Mouse (Mus musculus): Measurements from ENCODE around the gene Vmn1r218. TPM values are rescaled to one million over a fixed set of nuclear protein-coding genes. Genes with fewer than 3 reads are reported as not detected.
"Not testable (repeated sequence)": the region's sequence is repeated elsewhere in the genome, so short reads cannot be mapped to it uniquely, and the experiment has no call there.

Gene Vmn1r218
- not detected in 2 replicates for total RNA-seq (2015)
- total RNA-seq (2017), result not detected in 2 replicates

- ATAC-seq (ENCODE audit: poor library complexity, severe bottlenecking), result no peak
Observed at GRCm38 (mm10) chr13:23133099-23133498, at the start of gene Vmn1r218. Vmn1r218 (plus strand) TSS chr13:23133155.

- no peak for ATAC-seq (ENCODE audit: poor library complexity, severe bottlenecking)
Observed at GRCm38 (mm10) chr13:23094386-23094785, 38.6 kb upstream of the Vmn1r218 start.

- not testable (repeated sequence) for ATAC-seq (ENCODE audit: poor library complexity, severe bottlenecking)
Observed at GRCm38 (mm10) chr13:23118126-23118525, 14.8 kb upstream of the Vmn1r218 start, which contains the start of gene Vmn1r217. Vmn1r217 (minus strand) TSS chr13:23118226.

GRCm38 (mm10) chr13:23120611-23121010 is 12.3 kb upstream of the Vmn1r218 start:
- no peak for ATAC-seq (ENCODE audit: poor library complexity, severe bottlenecking)

- ATAC-seq (ENCODE audit: poor library complexity, severe bottlenecking), result no peak
Observed at GRCm38 (mm10) chr13:23133501-23133900, 546 bp downstream of the Vmn1r218 start.

- no peak for ATAC-seq (ENCODE audit: poor library complexity, severe bottlenecking)
Observed at GRCm38 (mm10) chr13:23138880-23139279, 5.9 kb downstream of the Vmn1r218 start.

- no peak for ATAC-seq (ENCODE audit: poor library complexity, severe bottlenecking)
Observed at GRCm38 (mm10) chr13:23157848-23158247, 24.9 kb downstream of the Vmn1r218 start.

- no peak for ATAC-seq (ENCODE audit: poor library complexity, severe bottlenecking)
Observed at GRCm38 (mm10) chr13:23159012-23159411, 26.1 kb downstream of the Vmn1r218 start, which contains the start of gene Vmn1r219. Vmn1r219 (plus strand) TSS chr13:23159312.

GRCm38 (mm10) chr13:23166471-23166870 is 33.5 kb downstream of the Vmn1r218 start:
- not testable (repeated sequence) for ATAC-seq (ENCODE audit: poor library complexity, severe bottlenecking)

GRCm38 (mm10) chr13:23187875-23188274 is 54.9 kb downstream of the Vmn1r218 start, which contains the start of gene Vmn1r220:
Vmn1r220 (minus strand) TSS chr13:23187975.
- ATAC-seq (ENCODE audit: poor library complexity, severe bottlenecking), result no peak

Other genes with a start within 250 kb of the Vmn1r218 start
- gene Vmn1r212, start 248.9 kb upstream of the Vmn1r218 start, total RNA-seq (2015), result not detected in 2 replicates
- not detected in 2 replicates for gene Vmn1r212, start 248.9 kb upstream of the Vmn1r218 start, total RNA-seq (2017)
- gene Vmn1r213, start 125.5 kb upstream of the Vmn1r218 start, total RNA-seq (2015), result not detected in 2 replicates
- gene Vmn1r213, start 125.5 kb upstream of the Vmn1r218 start, total RNA-seq (2017), result not detected in 2 replicates
- not detected in 2 replicates for gene Vmn1r214, start 102.7 kb upstream of the Vmn1r218 start, total RNA-seq (2015)
- not detected in 2 replicates for gene Vmn1r214, start 102.7 kb upstream of the Vmn1r218 start, total RNA-seq (2017)
- not detected in 2 replicates for gene Vmn1r215, start 65.1 kb upstream of the Vmn1r218 start, total RNA-seq (2015)
- gene Vmn1r215, start 65.1 kb upstream of the Vmn1r218 start, total RNA-seq (2017), result not detected in 2 replicates
- gene Vmn1r217, start 14.9 kb upstream of the Vmn1r218 start, total RNA-seq (2015), result not detected in 2 replicates
- not detected in 2 replicates for gene Vmn1r217, start 14.9 kb upstream of the Vmn1r218 start, total RNA-seq (2017)
- gene Vmn1r219, start 26.2 kb downstream of the Vmn1r218 start, total RNA-seq (2015), result not detected in 2 replicates
- not detected in 2 replicates for gene Vmn1r219, start 26.2 kb downstream of the Vmn1r218 start, total RNA-seq (2017)
- not detected in 2 replicates for gene Vmn1r220, start 54.8 kb downstream of the Vmn1r218 start, total RNA-seq (2015)
- not detected in 2 replicates for gene Vmn1r220, start 54.8 kb downstream of the Vmn1r218 start, total RNA-seq (2017)
- gene Vmn1r221, start 81.0 kb downstream of the Vmn1r218 start, total RNA-seq (2015), result not detected in 2 replicates
- gene Vmn1r221, start 81.0 kb downstream of the Vmn1r218 start, total RNA-seq (2017), result not detected in 2 replicates
- gene Vmn1r222, start 102.8 kb downstream of the Vmn1r218 start, total RNA-seq (2015), result not detected in 2 replicates
- gene Vmn1r222, start 102.8 kb downstream of the Vmn1r218 start, total RNA-seq (2017), result not detected in 2 replicates
- not detected in 2 replicates for gene Vmn1r223, start 114.0 kb downstream of the Vmn1r218 start, total RNA-seq (2015)
- gene Vmn1r223, start 114.0 kb downstream of the Vmn1r218 start, total RNA-seq (2017), result not detected in 2 replicates
- gene Zfp322a, start 236.1 kb downstream of the Vmn1r218 start, total RNA-seq (2015), result 18.8 and 20.3 TPM in 2 replicates
- gene Zfp322a, start 236.1 kb downstream of the Vmn1r218 start, total RNA-seq (2017), result 39.8 and 46.7 TPM in 2 replicates